Mouse (Mus musculus) spleen, postnatal 14 days (tissue): Measurements from ENCODE around the gene Tmem59l.

ENCODE experiments used
- DNase-seq, 2 experiments: peaks; one replicate each; pipeline ENCODE4 v3.0.0; 2021 to 2022; ENCODE audit warnings: low spot score in 2 of 2

Tmem59l gene

DNA sequence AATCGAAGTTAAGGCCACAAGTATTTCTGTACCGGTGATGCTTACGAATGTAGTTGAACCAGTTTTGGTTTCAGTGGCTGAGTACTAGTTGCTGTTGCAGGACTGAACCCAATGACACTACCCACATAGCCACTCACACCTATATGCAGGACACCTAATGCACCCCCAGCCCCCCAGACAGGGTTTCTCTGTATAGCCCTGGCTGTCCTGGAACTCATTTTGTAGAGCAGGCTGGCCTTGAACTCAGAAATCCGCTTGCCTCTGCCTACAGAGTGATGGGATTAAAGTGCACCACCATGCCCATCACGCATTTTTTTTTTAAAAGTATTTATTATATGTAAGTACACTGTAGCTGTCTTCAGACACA lies 19.9 kb upstream of the Tmem59l start:
- no peak for DNase-seq

DNA sequence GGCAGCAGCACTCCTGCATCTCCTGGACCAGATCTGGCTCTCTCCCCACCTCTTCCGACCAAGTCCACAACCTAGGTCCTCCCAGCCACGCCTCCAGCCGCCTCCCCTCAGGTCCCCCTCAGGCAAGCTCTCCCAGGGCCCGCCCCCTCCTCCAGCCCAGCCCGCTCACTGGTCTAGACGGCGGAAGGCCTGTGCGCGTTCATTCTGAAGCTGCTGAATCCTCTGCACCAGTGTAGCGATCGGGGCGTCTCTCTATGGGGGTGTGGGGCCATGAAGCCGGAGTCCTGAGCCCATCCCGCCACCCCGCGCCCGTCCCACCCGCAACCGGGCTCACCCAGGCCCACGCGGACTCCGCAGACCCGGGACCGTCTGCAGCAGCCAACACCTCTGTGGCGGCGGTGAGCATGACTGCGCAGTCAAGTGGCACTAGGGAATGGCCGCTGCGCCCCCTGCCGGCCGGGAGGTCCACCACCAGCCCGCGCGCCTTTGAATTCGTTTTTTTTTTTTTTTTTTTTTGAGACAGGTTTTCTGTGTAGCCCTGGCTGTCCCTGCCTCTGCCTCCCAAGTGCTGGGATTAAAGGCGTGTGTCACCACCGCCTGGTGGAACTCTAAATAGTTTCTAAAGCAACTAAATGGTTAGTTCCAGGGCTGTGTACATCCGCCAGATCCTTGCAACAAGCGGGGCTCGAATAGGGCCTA lies 19.3 kb upstream of the Tmem59l start, which contains the start of gene Rex1bd:
Rex1bd (minus strand) TSS at position 425 of the 699 bp plus-strand sequence.
- peak; percentile 88 to 92 for DNase-seq

DNA sequence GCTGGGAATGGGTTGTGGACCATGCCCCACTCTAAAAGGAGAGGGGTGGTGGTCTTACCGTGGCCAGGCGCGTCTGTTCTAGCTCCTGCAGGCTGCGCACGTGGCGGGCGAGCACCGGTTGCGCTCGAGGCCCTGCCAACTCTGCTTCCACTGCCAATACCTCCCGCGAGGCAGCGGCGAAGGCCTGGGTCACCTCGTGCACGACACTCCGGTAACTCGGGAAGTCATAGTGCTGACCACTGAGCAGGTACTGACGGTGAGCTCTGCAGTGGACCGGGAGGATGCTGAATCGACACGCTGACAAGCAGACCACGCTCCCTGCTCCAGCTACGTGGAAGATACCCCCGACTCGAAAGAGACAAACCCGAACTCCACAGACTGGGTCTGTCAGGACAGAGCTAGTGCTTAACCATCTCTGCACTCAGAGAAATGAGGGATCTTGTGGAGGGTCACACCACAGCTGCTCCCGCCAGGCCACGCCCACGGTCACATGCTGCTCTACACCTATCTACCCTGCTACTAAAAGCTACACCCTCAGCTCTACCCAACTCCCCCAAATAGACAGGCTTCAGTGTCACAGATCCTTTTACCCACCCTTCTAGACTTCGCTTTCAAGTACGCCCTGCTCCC lies 18.7 kb upstream of the Tmem59l start:
- no peak for DNase-seq

DNA sequence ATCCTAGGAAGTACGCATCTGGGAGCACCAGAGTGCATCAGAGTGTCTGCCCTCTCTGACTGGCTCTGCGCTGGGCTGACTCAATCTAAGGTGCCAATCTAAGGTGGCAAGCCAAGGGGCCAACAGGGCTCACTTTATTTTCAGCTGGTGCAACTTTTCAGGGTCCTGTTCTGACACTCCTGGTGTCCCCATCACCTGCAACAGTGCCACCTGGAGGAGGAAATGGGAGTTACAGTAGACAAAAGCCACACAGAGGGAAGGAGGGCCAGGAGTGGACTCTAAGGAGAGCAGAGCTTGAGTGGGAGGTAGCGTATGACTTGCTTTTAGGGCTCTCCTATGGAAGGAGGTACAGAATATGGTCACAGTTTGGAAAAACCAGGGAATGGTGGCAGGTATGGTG lies 17.7 kb upstream of the Tmem59l start:
- peak; percentile 57 to 87 for DNase-seq

DNA sequence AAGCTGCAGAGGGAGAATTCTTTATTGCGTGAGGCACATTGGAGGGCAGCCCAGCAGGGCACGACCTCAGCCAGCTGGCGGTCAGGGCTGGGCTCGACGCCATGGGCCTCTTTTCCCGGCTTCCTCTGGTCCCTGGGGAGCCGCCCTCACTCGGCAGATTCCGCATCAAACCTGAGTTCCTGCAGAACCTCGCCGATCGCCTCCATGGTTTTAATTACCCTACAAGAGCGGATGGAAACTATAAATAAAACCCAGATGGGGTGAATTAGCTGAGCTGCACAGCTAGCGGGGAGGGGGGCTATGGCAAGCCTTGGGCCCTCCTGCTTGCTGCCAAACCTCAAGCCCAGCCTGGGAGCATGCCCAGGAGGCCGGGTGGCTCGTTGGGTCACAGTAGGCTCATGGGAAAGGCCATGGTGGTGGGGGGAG lies 17.1 kb upstream of the Tmem59l start:
- DNase-seq: no peak

DNA sequence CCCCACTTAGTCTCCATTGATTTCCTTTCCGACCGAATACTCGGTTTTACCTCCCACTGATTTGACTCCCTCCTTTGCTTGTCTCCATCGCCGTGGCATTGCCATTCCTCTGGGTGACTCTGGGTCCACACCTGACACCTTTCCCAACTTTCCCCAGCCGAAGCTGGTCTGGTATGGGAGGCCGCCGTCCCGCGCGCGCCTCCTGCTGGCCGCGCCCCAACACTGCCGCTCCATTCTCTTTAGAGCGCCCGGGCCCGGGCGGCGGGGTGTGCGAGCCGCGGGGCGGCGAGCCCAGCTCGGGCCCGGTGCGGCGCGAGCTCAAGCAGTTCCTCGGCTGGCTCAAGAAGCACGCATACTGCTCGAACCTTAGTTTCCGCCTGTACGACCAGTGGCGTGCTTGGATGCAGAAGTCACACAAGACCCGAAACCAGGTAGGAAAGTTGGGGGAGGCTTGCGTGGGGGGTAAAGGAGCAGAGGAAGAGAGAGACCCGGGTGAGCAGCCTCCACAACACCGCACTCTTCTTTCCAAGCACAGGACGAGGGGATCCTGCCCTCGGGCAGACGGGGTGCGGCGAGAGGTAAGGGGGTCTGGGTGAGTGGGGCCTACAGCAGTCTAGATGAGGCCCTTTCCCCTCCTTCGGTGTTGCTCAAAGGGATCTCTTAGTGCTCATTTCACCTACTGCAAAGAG lies 16.0 kb upstream of the Tmem59l start:
- peak; percentile 49 to 60 for DNase-seq

DNA sequence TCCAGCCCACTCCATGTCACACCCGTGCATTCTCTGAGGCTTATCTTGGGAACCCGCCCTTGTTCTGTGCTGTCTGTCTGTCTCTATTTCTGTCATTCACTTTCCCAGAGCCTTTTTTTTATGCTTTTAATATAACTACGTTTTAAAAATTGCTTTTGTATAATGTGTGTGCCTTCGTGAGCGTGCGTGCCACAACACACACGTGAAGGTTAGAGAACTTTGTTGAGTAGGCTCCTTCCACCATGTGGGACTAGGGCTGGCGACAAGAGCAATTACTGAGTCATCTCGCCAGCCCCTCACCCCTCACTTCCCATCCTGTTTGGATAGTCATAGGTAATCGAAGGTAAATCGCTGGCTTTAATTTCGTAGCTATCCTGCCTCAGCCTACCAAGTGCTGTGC lies 15.4 kb upstream of the Tmem59l start:
- DNase-seq: no peak

DNA sequence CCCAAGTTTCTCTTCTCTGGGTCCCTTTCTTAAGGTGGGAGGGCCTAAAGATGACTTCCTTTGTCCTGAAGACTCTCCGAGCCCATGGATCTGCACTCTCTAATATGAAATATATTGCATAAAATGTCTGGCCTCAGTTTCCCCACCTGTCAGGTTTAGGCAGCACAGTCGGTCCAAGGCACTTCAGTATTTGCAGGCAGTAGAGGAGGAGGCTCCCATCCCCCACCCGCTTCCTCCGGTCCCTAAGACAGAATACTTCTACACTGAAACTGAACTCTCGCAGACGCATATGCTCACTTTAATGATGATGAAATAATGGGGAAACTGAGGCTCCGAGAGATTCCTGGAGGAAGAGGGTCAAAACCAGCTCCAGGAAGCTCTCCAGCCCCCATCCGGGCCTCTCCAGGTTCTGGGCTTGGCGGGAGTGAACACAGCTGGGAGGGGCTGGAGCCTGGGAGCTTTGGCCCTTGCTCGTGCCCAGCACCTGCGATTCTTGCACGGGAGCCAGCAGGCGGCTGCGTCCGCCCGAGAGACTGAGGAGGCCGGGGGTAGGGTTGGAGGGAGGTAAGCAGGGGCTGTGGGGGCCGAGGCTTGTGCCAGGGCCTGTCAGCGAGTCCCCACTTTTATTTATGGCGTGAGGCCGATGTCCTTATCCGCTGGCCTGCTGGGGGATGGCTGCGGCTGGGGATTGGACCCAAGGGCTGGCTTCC lies 14.8 kb upstream of the Tmem59l start:
- DNase-seq: no peak

DNA sequence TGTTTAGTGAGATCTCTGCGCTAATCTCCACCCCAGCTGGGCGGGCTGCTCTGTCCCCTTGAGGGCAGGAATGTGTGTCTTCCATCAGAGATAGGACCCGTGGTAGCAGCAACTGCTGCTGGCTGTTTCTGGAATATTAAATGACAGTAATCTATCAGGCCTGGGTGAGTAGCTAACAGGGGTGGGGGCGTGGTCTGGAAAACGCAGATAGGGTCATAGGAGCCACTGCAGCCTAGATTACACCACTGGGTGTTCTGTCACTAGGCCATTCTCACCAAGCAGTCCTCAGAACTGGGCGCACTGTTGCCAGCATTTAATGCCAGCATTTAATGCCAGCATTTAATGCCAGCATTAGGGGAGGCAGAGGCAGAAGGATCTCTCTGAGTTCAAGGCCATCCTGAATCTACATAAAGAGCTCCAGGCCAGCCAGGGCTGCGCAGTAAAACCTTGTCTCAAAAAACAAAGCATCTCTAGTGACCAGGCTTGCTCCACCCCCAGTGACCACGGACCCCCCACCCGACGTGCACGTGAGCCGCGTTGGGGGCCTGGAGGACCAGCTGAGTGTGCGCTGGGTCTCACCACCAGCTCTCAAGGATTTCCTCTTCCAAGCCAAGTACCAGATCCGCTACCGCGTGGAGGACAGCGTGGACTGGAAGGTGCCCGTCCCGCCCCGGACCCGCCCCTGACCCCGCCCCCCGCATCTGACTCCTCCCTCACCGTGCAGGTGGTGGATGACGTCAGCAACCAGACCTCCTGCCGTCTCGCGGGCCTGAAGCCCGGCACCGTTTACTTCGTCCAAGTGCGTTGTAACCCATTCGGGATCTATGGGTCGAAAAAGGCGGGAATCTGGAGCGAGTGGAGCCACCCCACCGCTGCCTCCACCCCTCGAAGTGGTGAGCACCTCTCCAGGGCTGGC lies 13.5 kb upstream of the Tmem59l start:
- DNase-seq: peak in 1 of 2 experiments; percentile 42

DNA sequence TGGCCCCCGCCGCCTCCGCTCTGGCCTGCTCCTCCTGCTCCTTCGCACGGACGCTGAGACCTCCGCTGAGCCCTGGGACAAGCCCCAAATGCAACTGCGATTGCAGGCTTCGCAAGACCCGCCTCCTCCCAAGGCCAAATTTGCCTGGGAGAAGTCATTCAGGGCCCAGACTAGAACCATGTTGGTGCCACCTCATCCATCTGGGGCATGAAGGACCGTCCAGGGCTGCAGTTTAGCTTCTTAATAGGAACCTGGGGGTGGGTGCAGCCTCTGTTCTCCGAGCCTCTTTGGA lies 8.6 kb upstream of the Tmem59l start:
- DNase-seq: no peak

DNA sequence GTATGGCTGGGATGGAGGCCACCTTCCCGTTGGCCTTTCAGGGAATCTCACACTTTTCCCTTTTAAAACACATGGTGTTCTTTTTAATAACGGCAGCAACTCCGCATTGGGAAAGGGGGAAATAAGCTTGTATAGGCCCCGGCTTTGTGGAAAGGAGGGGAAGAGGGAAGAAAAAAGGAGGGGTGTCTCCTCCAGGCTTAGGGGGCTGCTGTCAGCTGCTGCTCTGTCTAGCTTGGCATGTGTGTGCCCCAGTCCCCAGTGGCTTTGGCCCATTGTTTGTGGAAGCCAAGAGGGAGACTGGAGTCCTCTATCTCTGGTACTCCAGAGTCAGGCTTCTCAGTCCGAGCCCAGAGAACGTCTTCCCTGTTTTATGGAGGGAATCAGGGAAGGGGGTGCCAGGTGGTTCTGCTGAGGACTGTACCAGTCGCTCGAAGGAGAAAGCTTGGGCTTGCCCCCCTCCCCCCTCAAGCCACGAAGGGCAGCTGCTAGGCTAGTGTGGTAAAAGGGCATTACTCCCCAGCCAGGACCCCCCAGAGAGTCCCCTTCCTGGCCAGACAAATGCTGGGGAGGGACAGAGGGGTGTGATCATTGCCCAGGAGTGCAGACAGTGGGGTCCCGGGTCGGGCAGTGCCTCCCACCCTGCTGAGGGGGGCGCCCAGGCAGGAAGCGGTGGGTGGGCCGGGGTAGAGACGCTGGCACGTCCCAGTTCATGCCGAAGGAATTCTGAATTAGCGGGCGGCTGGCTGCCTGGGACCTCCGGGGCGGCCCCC lies 8.0 kb upstream of the Tmem59l start:
- DNase-seq: no peak

DNA sequence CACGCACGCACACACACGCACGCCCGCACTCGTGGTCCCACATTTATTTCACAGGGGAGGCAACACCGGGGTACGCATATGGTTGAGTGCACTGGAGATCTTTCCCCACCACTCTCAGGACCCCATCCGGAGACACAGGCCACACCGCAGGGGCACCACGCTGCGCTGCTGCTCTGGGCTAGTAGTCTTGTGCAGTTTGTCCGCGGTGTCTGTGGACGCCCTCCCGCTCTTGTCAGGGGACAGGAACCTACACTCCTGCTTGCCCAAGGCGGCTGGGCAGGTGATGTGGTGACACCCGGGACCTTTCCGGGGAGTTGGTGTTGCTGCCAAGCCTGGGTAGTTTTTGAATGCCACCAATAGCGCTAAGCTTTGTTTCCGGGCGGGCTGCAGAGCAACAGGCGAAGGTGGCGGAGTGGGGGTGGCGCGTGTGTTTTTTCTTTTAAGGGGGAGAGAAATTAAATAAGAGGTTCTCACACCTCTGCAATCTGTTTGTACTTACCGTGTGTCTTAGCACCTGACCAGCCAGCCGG lies 7.3 kb upstream of the Tmem59l start:
- DNase-seq: no peak

DNA sequence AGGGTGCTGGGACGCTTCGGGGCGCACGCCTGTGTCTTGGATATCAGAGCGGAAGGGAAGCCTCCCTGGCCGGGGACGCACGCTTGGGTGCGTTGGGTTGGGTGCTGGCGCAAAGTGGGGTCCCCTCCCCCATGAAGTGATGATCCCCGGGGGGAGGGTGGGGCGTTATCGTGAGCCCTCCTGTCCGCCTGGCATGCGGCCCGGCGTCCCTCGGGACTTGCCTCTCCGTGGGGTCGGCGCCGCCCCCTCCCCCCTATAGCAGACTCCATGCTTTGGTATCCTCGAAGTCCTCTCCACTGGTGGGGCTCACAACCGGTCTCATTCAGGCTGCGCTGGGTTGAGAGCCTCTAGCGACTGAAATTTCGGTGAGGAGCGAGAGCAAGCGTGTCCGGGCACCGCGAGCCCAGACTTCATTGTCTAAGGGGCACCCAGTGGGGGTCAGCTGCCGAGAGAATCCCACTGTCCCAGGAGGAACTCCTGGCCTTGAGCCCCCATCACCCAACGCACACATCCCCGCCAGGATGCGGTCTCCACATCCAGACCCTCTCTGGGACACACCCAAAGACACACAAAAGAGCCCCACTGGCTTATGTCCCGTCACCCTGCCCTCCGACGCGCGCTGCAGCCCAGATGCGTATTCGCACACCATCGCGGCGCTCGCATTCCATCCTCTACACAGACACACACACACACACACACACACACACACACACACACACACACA lies 6.7 kb upstream of the Tmem59l start:
- no peak for DNase-seq

DNA sequence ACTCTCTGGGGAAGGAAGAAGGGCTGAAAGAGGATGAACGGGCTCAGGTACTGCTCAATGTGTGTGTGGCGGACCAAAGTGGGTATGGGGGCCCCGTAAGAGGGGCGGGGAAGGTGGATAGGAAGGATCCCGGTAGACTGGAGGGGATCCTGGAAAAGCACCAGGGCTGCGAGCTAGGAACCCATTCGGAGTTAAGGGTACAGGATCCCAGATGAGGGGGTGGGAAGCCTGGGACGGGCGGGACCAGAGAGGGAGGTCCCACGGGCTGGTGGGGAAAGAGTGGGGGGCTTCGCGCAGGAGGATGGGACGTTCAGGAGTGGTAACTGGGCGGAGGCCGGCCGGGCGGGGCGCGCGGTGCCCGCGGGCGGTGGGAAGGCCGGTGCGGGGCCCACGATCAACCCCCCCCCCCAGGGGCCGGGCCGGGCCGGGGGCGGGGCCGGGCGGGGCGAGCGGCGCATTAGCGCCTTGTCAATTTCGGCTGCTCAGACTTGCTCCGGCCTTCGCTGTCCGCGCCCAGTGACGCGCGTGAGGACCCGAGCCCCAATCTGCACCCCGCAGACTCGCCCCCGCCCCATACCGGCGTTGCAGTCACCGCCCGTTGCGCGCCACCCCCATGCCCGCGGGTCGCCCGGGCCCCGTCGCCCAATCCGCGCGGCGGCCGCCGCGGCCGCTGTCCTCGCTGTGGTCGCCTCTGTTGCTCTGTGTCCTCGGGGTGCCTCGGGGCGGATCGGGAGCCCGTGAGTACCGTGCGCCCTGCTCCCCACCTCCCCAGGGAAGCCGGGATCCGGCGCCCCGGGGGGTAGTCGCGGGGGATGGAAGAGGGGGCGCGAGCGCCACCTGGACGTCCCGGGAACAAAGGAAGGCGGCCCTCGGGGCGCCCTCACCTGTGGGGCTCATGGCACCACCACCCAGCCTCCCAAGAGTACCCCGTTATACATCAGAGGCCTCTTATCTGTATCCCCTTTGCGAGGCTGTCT lies 5.8 kb upstream of the Tmem59l start, which contains the start of gene Crlf1:
Crlf1 (plus strand) TSS at position 495 of the 977 bp plus-strand sequence.
- no peak for DNase-seq

DNA sequence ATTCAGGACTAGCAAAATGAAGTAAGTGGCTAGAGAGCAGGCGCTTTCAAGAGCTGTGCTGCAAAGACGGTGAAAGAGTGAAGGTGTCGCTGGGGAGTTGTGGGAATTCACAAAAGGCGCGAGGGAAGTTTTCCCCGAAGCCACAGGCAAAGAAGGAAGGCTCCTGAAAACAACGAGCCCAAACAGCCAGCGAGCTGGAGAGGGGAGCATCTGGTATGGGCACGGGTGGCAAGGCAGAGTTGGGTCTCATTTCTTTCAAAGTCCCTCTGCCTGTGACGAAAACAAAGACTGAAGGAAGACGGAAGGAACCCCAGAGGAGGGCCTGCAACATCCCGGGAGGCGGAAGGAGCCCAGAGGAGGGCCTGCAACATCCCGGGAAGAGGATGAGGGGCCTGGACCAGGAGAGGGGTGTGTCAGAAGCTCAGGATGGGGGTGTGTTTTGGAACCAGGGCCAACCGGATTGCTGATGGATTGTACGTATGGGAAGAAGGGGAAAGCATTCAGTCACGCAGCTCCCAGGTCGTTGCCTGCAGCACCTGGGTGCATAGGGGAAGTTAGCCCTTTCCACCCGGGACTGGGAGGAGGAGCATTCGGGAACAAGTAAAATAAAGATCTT lies 3.8 kb upstream of the Tmem59l start:
- no peak for DNase-seq

DNA sequence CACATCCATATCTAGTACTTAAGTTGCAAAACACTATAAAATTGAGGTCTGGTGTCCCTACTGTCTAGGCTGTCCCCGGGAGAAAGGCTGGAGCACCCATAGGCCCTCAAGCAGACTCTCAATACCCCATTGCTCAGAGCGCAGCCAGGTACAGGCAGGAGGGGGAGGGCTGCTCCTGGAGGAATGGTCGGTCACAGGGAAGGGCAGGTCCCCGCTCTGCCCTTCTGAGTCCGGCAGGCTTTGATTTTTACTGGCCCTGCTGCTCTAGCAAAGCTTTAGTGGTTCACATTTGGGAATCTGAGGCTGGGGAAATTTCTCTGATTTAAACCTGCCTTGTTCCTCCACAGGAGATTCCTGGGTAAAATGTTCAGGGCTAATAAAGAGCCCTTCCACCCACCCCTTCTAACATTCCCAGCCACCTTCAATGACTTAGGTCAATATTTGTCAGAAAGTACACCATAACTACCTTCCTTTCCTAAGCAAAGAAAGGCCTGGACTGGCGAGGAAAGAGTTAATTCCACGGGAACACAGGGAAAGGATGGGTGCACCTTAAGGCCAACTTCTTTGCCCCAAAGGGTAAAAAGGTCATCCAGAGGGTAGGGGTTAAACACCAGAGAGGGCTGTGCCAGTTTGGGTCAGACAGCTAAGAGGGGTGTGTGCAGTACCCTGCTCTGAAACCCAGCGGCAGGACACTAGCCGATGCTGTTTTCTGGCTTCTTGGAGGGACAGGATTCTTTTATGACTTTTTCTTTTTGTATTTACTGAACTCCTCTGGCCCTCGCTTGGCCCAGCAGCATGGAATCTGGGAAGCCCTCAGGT lies 3.1 kb upstream of the Tmem59l start:
- DNase-seq: no peak

DNA sequence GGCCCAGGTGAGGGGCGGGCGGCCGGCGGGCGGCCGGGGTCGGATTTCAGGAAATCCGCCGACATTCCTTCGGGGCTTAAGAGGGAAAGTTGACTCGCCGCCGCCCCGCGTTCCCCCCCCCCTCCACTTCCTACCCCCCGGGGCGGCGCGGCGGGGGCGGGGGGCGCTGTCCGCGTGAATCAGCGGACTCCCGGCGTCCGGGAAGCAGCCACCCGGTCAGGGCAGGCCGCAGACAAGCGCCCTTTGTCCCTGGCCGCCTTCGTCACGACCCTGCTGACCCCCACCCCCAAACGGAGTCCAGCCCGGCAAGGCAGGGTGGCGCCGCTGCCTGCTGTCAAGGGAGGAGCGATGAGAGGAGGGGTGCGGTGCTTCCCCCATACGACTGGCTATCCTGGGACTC lies 2.4 kb upstream of the Tmem59l start:
- no peak for DNase-seq
